Mouse (Mus musculus): Measurements from ENCODE around the gene Scn11a. TPM values are rescaled to one million over a fixed set of nuclear protein-coding genes. Genes with fewer than 3 reads are reported as not detected.

Scn11a gene
- polyA plus RNA-seq, 1 experiment from 2014 or later = 0.04 TPM

GRCm38 (mm10) chr9:119841159-119841558 is 15.9 kb upstream of the Scn11a start:
- no peak overlapping the region for H3K4me3 ChIP-seq
- no peak overlapping the region for H3K27ac ChIP-seq
- 69% methylated on average over 6 of the region's 6 CpGs for WGBS
- H3K4me1 ChIP-seq (replicated peaks) = no peaks in the 10 kb centered on the region
- no peak for ATAC-seq (replicated peaks; ENCODE audit: insufficient number of reproducible peaks, insufficient read depth, low FRiP score, low read depth)
- H3K36me3 ChIP-seq = no peaks in the 10 kb centered on the region
- H3K9me3 ChIP-seq (replicated peaks) = no peaks in the 10 kb centered on the region
- H3K27me3 ChIP-seq = no peaks in the 10 kb centered on the region
- H3K4me2 ChIP-seq = no peak overlapping the region
- H3K9ac ChIP-seq = no peak overlapping the region

- Histone ChIP-seq H3K36me3 (no peaks in the 10 kb centered on the region), H3K4me3 (no peak overlapping the region), H3K4me1 (replicated peaks) (no peaks in the 10 kb centered on the region), H3K27me3 (no peaks in the 10 kb centered on the region), H3K9ac (no peak overlapping the region), H3K27ac (no peak overlapping the region), H3K4me2 (no peak overlapping the region), H3K9me3 (replicated peaks) (no peaks in the 10 kb centered on the region)
- ATAC-seq (replicated peaks; ENCODE audit: insufficient number of reproducible peaks, insufficient read depth, low FRiP score, low read depth) = no peak
- WGBS = 48% methylated on average over 9 of the region's 9 CpGs
Observed at GRCm38 (mm10) chr9:119835581-119836125, 10.4 kb upstream of the Scn11a start.

GRCm38 (mm10) chr9:119831001-119831400 is 5.7 kb upstream of the Scn11a start:
- H3K36me3 ChIP-seq = no peaks in the 10 kb centered on the region
- H3K4me1 ChIP-seq (replicated peaks) = no peaks in the 10 kb centered on the region
- no peak for ATAC-seq (replicated peaks; ENCODE audit: insufficient number of reproducible peaks, insufficient read depth, low FRiP score, low read depth)
- no peak overlapping the region for H3K4me2 ChIP-seq
- no peak overlapping the region for H3K9ac ChIP-seq
- H3K4me3 ChIP-seq = no peak overlapping the region
- WGBS = 72% methylated on average over 2 of the region's 2 CpGs
- no peaks in the 10 kb centered on the region for H3K27me3 ChIP-seq
- no peak overlapping the region for H3K27ac ChIP-seq
- H3K9me3 ChIP-seq (replicated peaks) = no peaks in the 10 kb centered on the region

- WGBS = 60% methylated on average over 9 of the region's 9 CpGs
- no peak overlapping the region for H3K4me3 ChIP-seq
- H3K4me1 ChIP-seq (replicated peaks) = no peaks in the 10 kb centered on the region
- no peaks in the 10 kb centered on the region for H3K27me3 ChIP-seq
- H3K4me2 ChIP-seq = peak overlapping the region; percentile 9; the same call in 1 of the 2 replicates
- no peak overlapping the region for H3K27ac ChIP-seq
- no peak overlapping the region for H3K9ac ChIP-seq
- no peaks in the 10 kb centered on the region for H3K36me3 ChIP-seq
- no peak for ATAC-seq (replicated peaks; ENCODE audit: insufficient number of reproducible peaks, insufficient read depth, low FRiP score, low read depth)
- no peaks in the 10 kb centered on the region for H3K9me3 ChIP-seq (replicated peaks)
Observed at GRCm38 (mm10) chr9:119823722-119824121, 1.5 kb downstream of the Scn11a start.

GRCm38 (mm10) chr9:119813631-119814030 is 11.6 kb downstream of the Scn11a start:
- Histone ChIP-seq H3K27me3 (no peaks in the 10 kb centered on the region), H3K4me3 (no peak overlapping the region), H3K36me3 (no peaks in the 10 kb centered on the region), H3K27ac (no peak overlapping the region), H3K9me3 (replicated peaks) (0 out of 2 replicates have a peak, but pooled peaks cover 5% of the 10 kb centered on the region), H3K4me1 (replicated peaks) (no peaks in the 10 kb centered on the region), H3K9ac (no peak overlapping the region), H3K4me2 (no peak overlapping the region)
- no peak for ATAC-seq (replicated peaks; ENCODE audit: insufficient number of reproducible peaks, insufficient read depth, low FRiP score, low read depth)
- WGBS = 88% methylated on average over 5 of the region's 5 CpGs

- Histone ChIP-seq H3K9me3 (replicated peaks) (no peaks in the 10 kb centered on the region), H3K9ac (no peak overlapping the region), H3K27ac (no peak overlapping the region), H3K4me1 (replicated peaks) (peaks cover 13% of the 10 kb centered on the region), H3K4me2 (no peak overlapping the region), H3K27me3 (no peaks in the 10 kb centered on the region), H3K36me3 (no peaks in the 10 kb centered on the region), H3K4me3 (no peak overlapping the region)
- WGBS = 72% methylated on average over 2 of the region's 2 CpGs
- no peak for ATAC-seq (replicated peaks; ENCODE audit: insufficient number of reproducible peaks, insufficient read depth, low FRiP score, low read depth)
Observed at GRCm38 (mm10) chr9:119806491-119806890, 18.8 kb downstream of the Scn11a start.

GRCm38 (mm10) chr9:119804501-119804847 is 20.8 kb downstream of the Scn11a start:
- Histone ChIP-seq H3K4me3 (no peak overlapping the region), H3K36me3 (no peaks in the 10 kb centered on the region), H3K9me3 (replicated peaks) (no peaks in the 10 kb centered on the region), H3K9ac (no peak overlapping the region), H3K27me3 (no peaks in the 10 kb centered on the region), H3K27ac (no peak overlapping the region), H3K4me1 (replicated peaks) (peaks cover 18% of the 10 kb centered on the region), H3K4me2 (no peak overlapping the region)
- ATAC-seq (replicated peaks; ENCODE audit: insufficient number of reproducible peaks, insufficient read depth, low FRiP score, low read depth) = no peak
- 60% methylated on average over 11 of the region's 11 CpGs for WGBS

GRCm38 (mm10) chr9:119803845-119804500 is 21.3 kb downstream of the Scn11a start:
- no peak for ATAC-seq (replicated peaks; ENCODE audit: insufficient number of reproducible peaks, insufficient read depth, low FRiP score, low read depth)
- 57% methylated on average over 15 of the region's 15 CpGs for WGBS

GRCm38 (mm10) chr9:119803169-119803827 is 22.0 kb downstream of the Scn11a start:
- H3K4me3 ChIP-seq = no peak overlapping the region
- peaks cover 18% of the 10 kb centered on the region for H3K4me1 ChIP-seq (replicated peaks)
- no peak overlapping the region for H3K4me2 ChIP-seq
- H3K9ac ChIP-seq = no peak overlapping the region
- H3K36me3 ChIP-seq = no peaks in the 10 kb centered on the region
- no peaks in the 10 kb centered on the region for H3K27me3 ChIP-seq
- WGBS = 66% methylated on average over 16 of the region's 16 CpGs
- H3K9me3 ChIP-seq (replicated peaks) = no peaks in the 10 kb centered on the region
- H3K27ac ChIP-seq = no peak overlapping the region
- no peak for ATAC-seq (replicated peaks; ENCODE audit: insufficient number of reproducible peaks, insufficient read depth, low FRiP score, low read depth)

More at GRCm38 (mm10) chr9:119803845-119804500, 21.3 kb downstream of the Scn11a start:
- H3K36me3 ChIP-seq = no peaks in the 10 kb centered on the region
- no peaks in the 10 kb centered on the region for H3K9me3 ChIP-seq (replicated peaks)
- H3K9ac ChIP-seq = no peak overlapping the region
- no peak overlapping the region for H3K4me3 ChIP-seq
- peaks cover 18% of the 10 kb centered on the region for H3K4me1 ChIP-seq (replicated peaks)
- H3K27me3 ChIP-seq = no peaks in the 10 kb centered on the region
- H3K27ac ChIP-seq = no peak overlapping the region
- H3K4me2 ChIP-seq = no peak overlapping the region

GRCm38 (mm10) chr9:119801460-119801859 is 23.8 kb downstream of the Scn11a start:
- H3K27ac ChIP-seq = no peak overlapping the region
- H3K36me3 ChIP-seq = no peaks in the 10 kb centered on the region
- ATAC-seq (replicated peaks; ENCODE audit: insufficient number of reproducible peaks, insufficient read depth, low FRiP score, low read depth) = no peak
- no peaks in the 10 kb centered on the region for H3K9me3 ChIP-seq (replicated peaks)
- H3K4me1 ChIP-seq (replicated peaks) = peaks cover 18% of the 10 kb centered on the region
- WGBS = 43% methylated on average over 6 of the region's 6 CpGs
- H3K9ac ChIP-seq = no peak overlapping the region
- H3K4me2 ChIP-seq = no peak overlapping the region
- no peaks in the 10 kb centered on the region for H3K27me3 ChIP-seq
- no peak overlapping the region for H3K4me3 ChIP-seq

GRCm38 (mm10) chr9:119796791-119797190 is 28.5 kb downstream of the Scn11a start:
- no peak for ATAC-seq (replicated peaks; ENCODE audit: insufficient number of reproducible peaks, insufficient read depth, low FRiP score, low read depth)
- Histone ChIP-seq H3K4me1 (replicated peaks) (peaks cover 23% of the 10 kb centered on the region), H3K4me2 (no peak overlapping the region), H3K27me3 (no peaks in the 10 kb centered on the region), H3K4me3 (no peak overlapping the region), H3K36me3 (no peaks in the 10 kb centered on the region), H3K9me3 (replicated peaks) (no peaks in the 10 kb centered on the region), H3K9ac (no peak overlapping the region), H3K27ac (no peak overlapping the region)
- whole genome bisulfite sequencing = 87% methylated on average over 4 of the region's 4 CpGs
